Mouse (Mus musculus) thymus, adult 2 months (tissue): ENCODE data around the gene Scimp.
A peak's percentile ranks its signal among the peaks of the same experiment; 100 is the strongest.

Experiments
- CTCF ChIP-seq: fragments of 200-500 bp; IDR thresholded peaks from 2 replicates; pipeline ENCODE4 v1.5.1; 2012; ENCODE audit warnings: mild to moderate bottlenecking, control low read depth, low read length, moderate library complexity, borderline replicate concordance; ENCODE audit not compliant: control insufficient read depth, poor library complexity, insufficient read depth; ENCODE audit errors: extremely low read depth
- POLR2A ChIP-seq: fragments of 200-500 bp; IDR thresholded peaks from 2 replicates; pipeline ENCODE4 v1.6.1; 2012; ENCODE audit warnings: mild to moderate bottlenecking, low read length, control low read depth, moderate library complexity; ENCODE audit not compliant: control insufficient read depth, poor library complexity, insufficient read depth; ENCODE audit errors: extremely low read depth

- TF ChIP-seq POLR2A, result no peak
- TF ChIP-seq CTCF, result peak; percentile 87
Observed at GRCm38 (mm10) chr11:70776830-70777571, 35.4 kb downstream of the Scimp start.
